Mouse (Mus musculus) lung, embryonic 14.5 days (tissue): ENCODE data around the gene Plppr1. TPM values are rescaled to one million over a fixed set of nuclear protein-coding genes. Genes with fewer than 3 reads are reported as not detected.
"Not testable (repeated sequence)": the region's sequence is repeated elsewhere in the genome, so short reads cannot be mapped to it uniquely, and the experiment has no call there.

ENCODE experiments used
- ATAC-seq: fragments of 200-750 bp; cut with Nextera tagmentation; 2 replicates; pipeline ENCODE4 v1.8.0; 2017; ENCODE audit warnings: mild to moderate bottlenecking, moderate TSS enrichment, moderate library complexity; ENCODE audit not compliant: insufficient read depth
- DNase-seq: peaks from one replicate; pipeline ENCODE4 v3.0.0-alpha.2; 2015
- H3K27ac ChIP-seq: fragments of 300-500 bp; sonication (generic); 2 replicates; pipeline ENCODE4 v1.5.1; 2014; ENCODE audit warnings: low read depth, mild to moderate bottlenecking, moderate library complexity
- H3K27me3 ChIP-seq: fragments of 300-500 bp; sonication (generic); 2 replicates; pipeline ENCODE4 v1.6.1; 2014; ENCODE audit warnings: low read length, control low read depth; ENCODE audit not compliant: insufficient read depth
- H3K36me3 ChIP-seq: fragments of 300-500 bp; sonication (generic); 2 replicates; pipeline ENCODE4 v1.6.1; 2014; ENCODE audit warnings: control low read depth; ENCODE audit not compliant: insufficient read depth
- H3K4me1 ChIP-seq: fragments of 300-500 bp; sonication (generic); 2 replicates; pipeline ENCODE4 v1.6.1; 2014; ENCODE audit warnings: antibody characterized with exemption, control low read depth; ENCODE audit not compliant: insufficient read depth
- H3K4me2 ChIP-seq: fragments of 300-500 bp; sonication (generic); 2 replicates; pipeline ENCODE4 v1.6.1; 2014; ENCODE audit warnings: mild to moderate bottlenecking
- H3K4me3 ChIP-seq: fragments of 300-500 bp; sonication (generic); 2 replicates; pipeline ENCODE4 v1.5.1; 2014; ENCODE audit warnings: low read depth, low read length
- H3K9ac ChIP-seq: fragments of 300-500 bp; sonication (generic); 2 replicates; pipeline ENCODE4 v1.6.1; 2014
- H3K9me3 ChIP-seq: fragments of 300-500 bp; sonication (generic); 2 replicates; pipeline ENCODE4 v1.6.1; 2016; ENCODE audit warnings: low read depth, low read length, control low read depth
- CTCF ChIP-seq: IDR thresholded peaks from 2 replicates; pipeline ENCODE4 v1.5.1; 2016; ENCODE audit warnings: antibody characterized with exemption, low read depth
- WGBS: fragments of 180-500 bp; shearing (Covaris S2); extraction: QIAGEN DNeasy Blood & Tissue Kit; methylation state at CpG from one replicate; pipeline ENCODE4 v1.1.7; 2014; 5-methylcytosine and 5-hydroxymethylcytosine counted together
- polyA plus RNA-seq: library from polyadenylated mRNA; unstranded; fragments of >200 nt; fragmentation: Nextera tagmentation; extraction: Ambion mirVana; gene quantifications from 2 replicates; pipeline ENCODE4 v1.2.1, GENCODE M21; 2014

Gene Plppr1
- polyA plus RNA-seq, 1 experiment from 2014 or later: 0.63 TPM

DNA sequence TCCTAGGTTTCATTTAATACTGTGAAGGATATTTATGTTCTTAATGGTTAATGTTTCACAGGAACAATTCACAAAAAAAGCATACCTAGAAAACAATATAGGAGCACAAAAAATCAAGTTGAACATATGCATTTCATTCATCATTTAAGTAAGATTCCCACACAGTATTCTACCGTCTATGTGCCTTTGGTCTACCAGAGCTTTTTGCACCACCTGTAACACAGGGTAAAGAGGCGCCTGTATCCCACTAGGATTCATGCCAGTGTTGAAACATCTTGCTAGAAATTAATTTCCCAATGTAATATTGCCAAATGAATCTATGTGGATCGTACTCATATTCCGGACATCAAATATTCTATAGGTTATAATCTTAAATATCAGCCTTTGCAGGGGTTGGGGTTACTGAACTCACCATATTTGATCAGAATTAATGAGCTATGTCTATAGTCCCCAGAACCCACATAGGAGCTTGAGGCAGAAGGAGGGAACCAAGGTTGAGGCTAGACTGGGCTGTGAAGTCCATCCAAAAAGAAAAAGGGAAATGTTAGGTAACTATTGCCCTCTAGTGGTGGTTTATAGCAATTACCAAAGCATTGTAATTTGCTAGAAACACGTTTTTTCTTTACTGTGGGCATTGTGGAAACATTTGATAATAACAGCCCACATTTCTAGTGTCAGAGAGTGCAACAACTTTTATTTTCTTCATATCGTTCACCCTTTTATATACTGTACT, 263.0 kb downstream of the Plppr1 start:
- H3K9me3 ChIP-seq: no peaks in the 10 kb centered on the region
- no peak overlapping the region for H3K9ac ChIP-seq
- 50% methylated on average over 6 of the region's 6 CpGs for WGBS
- no peak overlapping the region for H3K4me3 ChIP-seq
- ATAC-seq (0 out of 2 replicates have a peak, but pooled peaks have one; percentile 58), DNase-seq (peak; percentile 75)
- TF ChIP-seq CTCF: peak; percentile 83
- H3K4me2 ChIP-seq: no peak overlapping the region
- H3K27me3 ChIP-seq: no peaks in the 10 kb centered on the region
- no peaks in the 10 kb centered on the region for H3K4me1 ChIP-seq
- no peaks in the 10 kb centered on the region for H3K36me3 ChIP-seq
- no peak overlapping the region for H3K27ac ChIP-seq

DNA sequence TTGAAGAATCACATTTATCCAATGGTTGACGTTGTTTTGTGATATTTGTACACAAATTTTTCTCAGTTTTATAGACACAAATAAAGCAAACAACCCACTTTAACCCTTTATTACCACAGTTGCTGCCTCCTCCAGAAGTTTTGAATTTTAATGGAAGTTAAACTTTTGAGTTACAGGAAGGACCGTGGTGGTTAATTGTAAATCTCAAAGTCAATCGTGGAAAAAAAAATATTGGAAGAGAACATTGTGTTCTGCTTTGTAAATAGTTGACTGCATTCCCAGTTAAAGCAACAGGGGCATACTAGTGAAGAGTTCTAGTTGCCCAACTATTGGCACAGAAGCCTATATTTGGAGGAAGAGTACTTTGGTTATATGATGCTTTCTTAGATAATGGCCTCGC, 278.9 kb downstream of the Plppr1 start:
- not testable (repeated sequence) for H3K9me3 ChIP-seq, H3K27ac ChIP-seq, H3K4me3 ChIP-seq, ATAC-seq, H3K9ac ChIP-seq, H3K27me3 ChIP-seq, H3K36me3 ChIP-seq, DNase-seq, H3K4me2 ChIP-seq, H3K4me1 ChIP-seq
- 73% methylated on average over 3 of the region's 4 CpGs for WGBS

DNA sequence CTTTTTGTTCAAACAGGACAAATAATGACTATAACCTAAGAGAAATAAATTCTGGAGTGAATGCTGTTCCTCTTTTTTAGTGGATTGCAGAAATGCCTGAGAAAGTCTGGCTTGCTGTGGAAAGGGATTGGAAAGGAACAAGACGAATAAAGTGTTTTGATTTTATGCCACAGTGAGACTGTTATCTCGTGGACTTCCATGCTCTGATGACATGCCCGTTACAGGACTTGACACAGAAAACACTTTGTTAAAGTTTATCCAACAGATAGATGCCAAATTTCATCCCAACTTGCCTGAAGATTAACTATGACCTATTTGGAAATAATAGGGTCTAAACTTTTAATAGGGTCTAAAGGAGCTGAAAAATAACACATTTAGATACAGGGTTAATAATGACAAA, 281.0 kb downstream of the Plppr1 start:
- H3K27me3 ChIP-seq, H3K4me3 ChIP-seq, H3K4me1 ChIP-seq, H3K27ac ChIP-seq, ATAC-seq, H3K9ac ChIP-seq, H3K4me2 ChIP-seq, H3K36me3 ChIP-seq, DNase-seq, H3K9me3 ChIP-seq: not testable (repeated sequence)
- WGBS: 36% methylated on average over 3 of the region's 3 CpGs

DNA sequence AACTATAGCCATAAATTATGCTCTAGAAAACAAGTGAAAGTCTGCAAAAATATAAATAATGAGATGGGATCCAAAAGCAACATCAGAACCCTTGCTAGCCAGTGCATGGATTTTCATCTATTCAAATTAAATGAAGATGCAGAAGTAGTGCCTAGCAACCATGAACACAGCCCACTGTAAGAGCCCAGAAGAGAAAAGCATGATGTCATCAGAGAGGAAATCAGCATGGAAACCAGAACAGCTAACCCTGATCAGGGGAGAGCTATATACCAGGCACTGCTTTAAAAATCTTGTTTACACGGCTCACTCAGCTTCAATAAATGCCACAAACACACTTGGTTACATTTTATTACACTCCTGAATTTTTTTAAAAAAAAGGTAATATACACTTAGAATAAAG, 288.9 kb downstream of the Plppr1 start:
- ATAC-seq: not testable (repeated sequence)

DNA sequence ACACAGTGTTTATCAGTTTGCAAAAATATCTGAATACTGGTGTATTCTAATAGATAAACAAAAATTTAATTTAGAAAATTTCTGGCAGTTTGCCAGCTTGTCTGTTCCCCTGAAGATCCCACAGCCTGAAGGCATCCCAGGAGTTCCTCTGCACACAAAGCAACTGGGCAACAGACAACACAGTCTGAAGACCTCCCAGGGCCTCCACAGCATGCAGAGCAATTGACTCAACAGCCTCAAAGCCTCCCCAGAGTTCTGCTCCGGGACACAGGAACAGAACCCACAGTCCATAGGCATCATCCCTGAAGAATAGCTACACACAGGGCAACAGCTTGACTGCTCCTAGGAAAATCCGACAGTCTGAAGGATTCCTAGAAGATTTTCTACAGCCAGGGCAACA, 289.6 kb downstream of the Plppr1 start:
- TF ChIP-seq CTCF: no peak
- Histone ChIP-seq H3K4me1 (no peaks in the 10 kb centered on the region), H3K4me2 (no peak overlapping the region), H3K27ac (no peak overlapping the region), H3K4me3 (no peak overlapping the region), H3K36me3 (no peaks in the 10 kb centered on the region), H3K27me3 (no peaks in the 10 kb centered on the region), H3K9me3 (no peaks in the 10 kb centered on the region), H3K9ac (no peak overlapping the region)
- WGBS: 71% methylated on average over 2 of the region's 2 CpGs
- DNase-seq (peak; percentile 56), ATAC-seq (no peak)

More for the DNA sequence above, 288.9 kb downstream of the Plppr1 start:
- H3K36me3 ChIP-seq, H3K9ac ChIP-seq, H3K4me3 ChIP-seq, H3K4me2 ChIP-seq, DNase-seq, H3K27ac ChIP-seq, H3K9me3 ChIP-seq, H3K4me1 ChIP-seq, H3K27me3 ChIP-seq: not testable (repeated sequence)
- 80% methylated on average over 1 of the region's 1 CpGs for WGBS

DNA sequence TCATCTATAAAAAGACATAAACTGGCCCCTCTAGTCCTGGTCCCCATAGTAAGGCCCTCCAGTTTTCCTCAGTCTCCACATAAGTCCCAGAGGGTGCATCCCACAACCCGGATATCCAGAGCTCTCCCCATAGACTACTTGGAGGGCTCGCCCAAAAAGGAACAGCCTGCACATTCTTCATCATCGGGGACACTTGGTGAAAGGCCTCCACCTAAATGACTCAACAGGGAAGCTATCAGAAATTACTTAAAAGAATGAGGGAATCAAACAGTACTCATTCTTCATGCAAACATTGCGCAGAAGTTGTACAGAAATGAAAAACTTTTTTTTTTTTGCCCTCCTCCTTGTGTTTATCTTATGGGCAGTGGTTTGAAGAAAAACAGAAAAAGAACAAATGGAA, 291.4 kb downstream of the Plppr1 start:
- Histone ChIP-seq H3K36me3 (no peaks in the 10 kb centered on the region), H3K4me3 (no peak overlapping the region), H3K9ac (no peak overlapping the region), H3K27ac (no peak overlapping the region), H3K27me3 (no peaks in the 10 kb centered on the region), H3K4me2 (no peak overlapping the region), H3K9me3 (no peaks in the 10 kb centered on the region), H3K4me1 (no peaks in the 10 kb centered on the region)
- 76% methylated on average over 4 of the region's 4 CpGs for WGBS
- ATAC-seq: no peak
- DNase-seq: no peak
- no peak for TF ChIP-seq CTCF

DNA sequence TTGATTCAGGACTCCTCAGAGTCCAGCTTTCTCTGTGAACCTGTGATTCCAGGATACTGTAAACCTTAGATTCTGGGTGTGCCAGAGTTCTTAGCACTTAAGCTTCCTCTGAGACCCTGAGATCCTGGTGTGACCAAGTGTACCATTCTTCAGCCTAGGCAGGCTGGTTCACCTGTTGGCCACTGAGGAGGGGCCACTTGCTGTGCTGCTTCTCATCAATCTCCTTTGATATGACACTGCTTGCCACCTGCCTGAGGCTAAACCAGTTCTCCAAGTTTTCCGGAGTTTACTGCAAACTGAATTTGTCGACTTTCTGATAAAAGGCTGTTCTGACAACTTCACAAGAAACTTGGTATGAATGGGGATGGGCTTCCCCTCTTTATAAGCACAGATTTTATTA, 298.0 kb downstream of the Plppr1 start:
- Histone ChIP-seq H3K27me3 (no peaks in the 10 kb centered on the region), H3K4me1 (no peaks in the 10 kb centered on the region), H3K4me2 (no peak overlapping the region), H3K36me3 (no peaks in the 10 kb centered on the region), H3K4me3 (no peak overlapping the region), H3K9ac (no peak overlapping the region), H3K27ac (no peak overlapping the region), H3K9me3 (no peaks in the 10 kb centered on the region)
- TF ChIP-seq CTCF: no peak
- ATAC-seq (no peak), DNase-seq (no peak)
- WGBS: 48% methylated on average over 2 of the region's 2 CpGs

DNA sequence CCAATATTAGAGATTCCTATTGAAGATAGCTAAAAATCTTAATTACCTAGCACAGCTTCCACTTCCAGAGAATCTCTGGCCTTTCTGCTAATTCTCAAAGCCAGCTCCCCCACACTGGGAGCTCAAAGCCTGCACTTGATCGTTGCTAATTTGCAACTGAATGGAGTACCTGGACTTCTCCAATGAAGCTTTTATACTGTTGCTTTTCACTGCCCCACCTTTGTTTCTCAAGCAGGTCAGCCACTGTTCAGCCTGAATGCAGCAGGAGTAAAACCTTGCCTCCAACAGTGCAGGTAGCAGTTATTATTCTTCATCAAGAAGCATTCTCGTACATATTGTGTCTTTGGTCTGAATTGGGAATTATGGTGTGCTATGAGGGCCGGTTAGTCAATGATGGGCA, 309.0 kb downstream of the Plppr1 start:
- not testable (repeated sequence) for ATAC-seq, H3K9ac ChIP-seq, H3K27me3 ChIP-seq, H3K4me3 ChIP-seq, H3K27ac ChIP-seq, H3K4me2 ChIP-seq, DNase-seq, H3K4me1 ChIP-seq, H3K36me3 ChIP-seq
- 86% methylated on average over 3 of the region's 3 CpGs for WGBS
- peaks cover 10% of the 10 kb centered on the region; the same call in 1 of the 2 replicates for H3K9me3 ChIP-seq

DNA sequence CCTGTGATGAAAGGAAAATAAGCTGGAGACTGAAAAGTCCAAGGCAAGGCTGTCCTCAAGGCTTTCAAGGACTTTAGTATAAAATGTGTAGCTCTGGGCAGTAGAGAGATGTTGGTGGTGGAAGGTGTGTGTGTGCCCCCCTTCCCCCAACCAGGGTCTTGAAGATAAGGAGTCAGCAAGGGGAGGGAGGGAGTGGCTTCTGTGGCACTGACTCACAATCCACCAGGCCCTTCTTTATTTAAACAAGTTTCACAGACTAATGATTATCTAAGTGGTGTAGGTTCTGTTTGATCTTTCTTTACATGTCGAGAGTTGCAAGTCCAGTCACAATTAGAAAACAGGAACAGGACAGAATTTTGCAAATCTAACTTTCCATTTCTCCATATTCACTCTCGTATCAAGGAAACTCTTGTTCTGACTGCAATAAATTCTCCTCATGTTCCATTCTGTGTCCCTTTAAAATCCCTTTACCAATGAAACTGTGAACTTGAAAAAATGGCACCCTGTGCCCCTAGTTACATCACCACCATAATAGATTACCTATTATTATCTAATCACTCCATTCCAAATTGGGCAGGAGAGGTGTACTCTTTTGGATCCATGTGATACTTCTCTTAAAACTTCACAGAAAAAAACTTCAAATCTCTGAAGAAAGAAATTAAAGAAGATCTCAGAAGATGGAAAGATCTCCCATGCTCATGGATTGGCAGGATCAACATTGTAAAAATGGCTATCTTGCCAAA, 324.7 kb downstream of the Plppr1 start:
- not testable (repeated sequence) for H3K9ac ChIP-seq, H3K36me3 ChIP-seq, H3K9me3 ChIP-seq, DNase-seq, H3K4me3 ChIP-seq, H3K4me2 ChIP-seq, H3K27me3 ChIP-seq, H3K27ac ChIP-seq, ATAC-seq, H3K4me1 ChIP-seq
- 10% methylated on average over 1 of the region's 2 CpGs for WGBS
